Mouse (Mus musculus): Measurements from ENCODE around the gene Olfr1418. TPM values are rescaled to one million over a fixed set of nuclear protein-coding genes. Genes with fewer than 3 reads are reported as not detected.

The Olfr1418 gene
- total and polyA plus RNA-seq, 2 experiments, result not detected

- H3K4me1 ChIP-seq (ENCODE audit: control insufficient read depth, insufficient read depth, low read length), result no peaks in the 10 kb centered on the region; the same call in 1 of the 2 replicates
- TF ChIP-seq POLR2A (IDR thresholded peaks at IDR 0.05; ENCODE audit: extremely low read depth, insufficient read depth, low read length) (no peak), CTCF (IDR thresholded peaks at IDR 0.05; ENCODE audit: low read depth, low read length) (no peak)
These were observed 46.0 kb downstream of the Olfr1418 start for GRCm38 (mm10) chr19:11814742-11815333.

DNA sequence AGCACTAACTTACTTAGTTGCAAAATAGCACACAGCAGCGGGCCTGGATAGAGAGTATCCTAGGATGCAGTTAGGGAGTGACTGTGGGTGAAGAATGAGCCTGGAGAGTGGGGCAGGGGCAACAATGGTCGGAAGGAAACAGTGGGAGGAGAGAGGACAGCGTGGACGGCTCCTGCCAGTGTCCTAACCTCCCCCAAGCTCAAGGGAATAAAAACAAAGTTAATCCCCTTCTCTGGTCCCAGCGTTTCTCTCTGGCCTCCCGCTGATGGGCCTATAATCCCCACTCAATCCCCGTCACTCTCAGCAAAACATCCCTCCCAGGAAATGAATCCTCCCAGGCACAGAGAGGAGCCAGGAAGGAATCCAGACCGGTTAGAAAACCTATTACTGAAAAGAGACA, 47.2 kb downstream of the Olfr1418 start:
- WGBS, result 55% methylated on average over 8 of the region's 8 CpGs
- no peak overlapping the region for H3K27ac ChIP-seq (replicated peaks; ENCODE audit: insufficient read depth, low read depth, low read length)
- no peaks in the 10 kb centered on the region; the same call in 1 of the 2 replicates for H3K4me1 ChIP-seq (ENCODE audit: control insufficient read depth, insufficient read depth, low read length)
- TF ChIP-seq POLR2A (IDR thresholded peaks at IDR 0.05; ENCODE audit: extremely low read depth, insufficient read depth, low read length), result no peak
- TF ChIP-seq CTCF (IDR thresholded peaks at IDR 0.05; ENCODE audit: low read depth, low read length), result no peak
- peaks cover 4% of the 10 kb centered on the region; the same call in 1 of the 2 replicates for H3K27me3 ChIP-seq (ENCODE audit: control insufficient read depth, insufficient read depth, low read length)
- no peaks in the 10 kb centered on the region for H3K36me3 ChIP-seq (ENCODE audit: control insufficient read depth, insufficient read depth, low read length)
- no peaks in the 10 kb centered on the region for H3K79me2 ChIP-seq (ENCODE audit: control insufficient read depth, insufficient read depth, low read length)
- H3K9ac ChIP-seq (ENCODE audit: low read depth, low read length), result no peak overlapping the region
- DNase-seq (ENCODE audit: extremely low read depth, low read depth, low spot score), result no peak
- H3K4me3 ChIP-seq (ENCODE audit: insufficient read depth, low read depth, low read length), result no peak overlapping the region

More at GRCm38 (mm10) chr19:11814742-11815333, 46.0 kb downstream of the Olfr1418 start:
- Histone ChIP-seq H3K9ac (ENCODE audit: low read depth, low read length) (no peak overlapping the region), H3K4me3 (ENCODE audit: insufficient read depth, low read depth, low read length) (no peak overlapping the region), H3K36me3 (ENCODE audit: control insufficient read depth, insufficient read depth, low read length) (no peaks in the 10 kb centered on the region), H3K79me2 (ENCODE audit: control insufficient read depth, insufficient read depth, low read length) (no peaks in the 10 kb centered on the region), H3K27me3 (ENCODE audit: control insufficient read depth, insufficient read depth, low read length) (peaks cover 5% of the 10 kb centered on the region; the same call in 1 of the 2 replicates), H3K27ac (replicated peaks; ENCODE audit: insufficient read depth, low read depth, low read length) (no peak overlapping the region)
- 69% methylated on average over 6 of the region's 6 CpGs for WGBS
- no peak for DNase-seq (ENCODE audit: extremely low read depth, low read depth, low spot score)

DNA sequence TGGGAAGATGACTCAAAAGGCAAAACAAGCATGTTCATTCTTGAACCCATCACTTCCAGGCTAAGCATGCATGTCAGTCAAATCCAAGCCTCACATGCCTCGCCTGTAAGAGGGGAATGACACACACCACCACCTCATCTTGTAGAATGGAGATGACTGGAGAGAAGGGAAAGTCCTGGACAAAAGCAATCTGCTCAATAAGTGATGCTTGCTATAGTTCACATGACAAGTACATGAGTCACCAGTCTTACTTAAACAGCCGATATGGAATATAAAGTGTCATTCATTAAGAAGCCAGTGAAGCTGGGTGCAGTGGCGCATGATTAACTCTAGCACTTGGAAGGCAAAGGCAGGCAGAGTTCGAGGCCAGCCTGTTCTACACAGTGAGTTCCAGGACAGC, 47.7 kb downstream of the Olfr1418 start:
- Histone ChIP-seq H3K27ac (replicated peaks; ENCODE audit: insufficient read depth, low read depth, low read length) (no peak overlapping the region), H3K4me3 (ENCODE audit: insufficient read depth, low read depth, low read length) (no peak overlapping the region), H3K36me3 (ENCODE audit: control insufficient read depth, insufficient read depth, low read length) (no peaks in the 10 kb centered on the region), H3K79me2 (ENCODE audit: control insufficient read depth, insufficient read depth, low read length) (no peaks in the 10 kb centered on the region), H3K9ac (ENCODE audit: low read depth, low read length) (no peak overlapping the region), H3K4me1 (ENCODE audit: control insufficient read depth, insufficient read depth, low read length) (no peaks in the 10 kb centered on the region), H3K27me3 (ENCODE audit: control insufficient read depth, insufficient read depth, low read length) (no peaks in the 10 kb centered on the region; the same call in 1 of the 2 replicates)
- no peak for TF ChIP-seq POLR2A (IDR thresholded peaks at IDR 0.05; ENCODE audit: extremely low read depth, insufficient read depth, low read length)
- no peak for TF ChIP-seq CTCF (IDR thresholded peaks at IDR 0.05; ENCODE audit: low read depth, low read length)
- 82% methylated on average over 4 of the region's 4 CpGs for WGBS
- DNase-seq (ENCODE audit: extremely low read depth, low read depth, low spot score), result no peak

GRCm38 (mm10) chr19:11811688-11812365, 49.0 kb downstream of the Olfr1418 start:
- Histone ChIP-seq H3K4me3 (ENCODE audit: insufficient read depth, low read depth, low read length) (no peak overlapping the region), H3K36me3 (ENCODE audit: control insufficient read depth, insufficient read depth, low read length) (no peaks in the 10 kb centered on the region), H3K79me2 (ENCODE audit: control insufficient read depth, insufficient read depth, low read length) (no peaks in the 10 kb centered on the region), H3K4me1 (ENCODE audit: control insufficient read depth, insufficient read depth, low read length) (no peaks in the 10 kb centered on the region), H3K9ac (ENCODE audit: low read depth, low read length) (no peak overlapping the region), H3K27ac (replicated peaks; ENCODE audit: insufficient read depth, low read depth, low read length) (no peak overlapping the region), H3K27me3 (ENCODE audit: control insufficient read depth, insufficient read depth, low read length) (no peaks in the 10 kb centered on the region)
- whole genome bisulfite sequencing, result 66% methylated on average over 5 of the region's 5 CpGs
- no peak for DNase-seq (ENCODE audit: extremely low read depth, low read depth, low spot score)
- no peak for TF ChIP-seq POLR2A (IDR thresholded peaks at IDR 0.05; ENCODE audit: extremely low read depth, insufficient read depth, low read length)
- TF ChIP-seq CTCF (IDR thresholded peaks at IDR 0.05; ENCODE audit: low read depth, low read length), result no peak

DNA sequence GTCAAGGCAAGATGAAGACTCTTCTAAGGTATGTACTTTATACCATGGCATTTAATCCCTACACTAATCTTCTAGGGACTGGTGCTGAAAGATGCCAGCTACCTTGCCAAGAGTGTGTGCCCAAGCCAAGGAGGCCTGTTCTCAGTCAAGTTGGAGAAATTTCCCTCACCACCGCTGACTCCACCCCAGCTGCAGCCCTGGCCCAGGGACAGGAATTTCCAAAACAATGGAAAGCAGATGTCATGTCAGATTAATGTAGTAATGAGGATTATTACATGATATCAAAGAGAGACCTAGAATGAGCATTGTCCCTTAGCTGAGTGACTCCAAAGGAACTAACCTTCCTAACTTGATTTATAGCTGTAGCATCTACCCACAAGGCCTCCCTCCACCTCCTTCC, 50.0 kb downstream of the Olfr1418 start:
- H3K4me1 ChIP-seq (ENCODE audit: control insufficient read depth, insufficient read depth, low read length), result no peaks in the 10 kb centered on the region
- H3K79me2 ChIP-seq (ENCODE audit: control insufficient read depth, insufficient read depth, low read length), result no peaks in the 10 kb centered on the region
- no peaks in the 10 kb centered on the region for H3K36me3 ChIP-seq (ENCODE audit: control insufficient read depth, insufficient read depth, low read length)
- H3K27me3 ChIP-seq (ENCODE audit: control insufficient read depth, insufficient read depth, low read length), result no peaks in the 10 kb centered on the region
- TF ChIP-seq POLR2A (IDR thresholded peaks at IDR 0.05; ENCODE audit: extremely low read depth, insufficient read depth, low read length) (no peak), CTCF (IDR thresholded peaks at IDR 0.05; ENCODE audit: low read depth, low read length) (no peak)
- 88% methylated on average over 1 of the region's 1 CpGs for WGBS
- no peak overlapping the region for H3K27ac ChIP-seq (replicated peaks; ENCODE audit: insufficient read depth, low read depth, low read length)
- H3K9ac ChIP-seq (ENCODE audit: low read depth, low read length), result no peak overlapping the region
- DNase-seq (ENCODE audit: extremely low read depth, low read depth, low spot score), result no peak
- no peak overlapping the region for H3K4me3 ChIP-seq (ENCODE audit: insufficient read depth, low read depth, low read length)
